Mouse (Mus musculus) megakaryocyte, embryonic 14.5 days (primary cell): ENCODE measurements at regions not wholly inside any gene's neighbourhood (a gene's known extent, or its start where the extent isn't known, plus 50 kb on each side); places are given as distances from the start of the nearest gene placed in this dataset.

Experiments used
- H3K27me3 ChIP-seq: replicated peaks from 2 replicates; pipeline ENCODE3; 2012; ENCODE audit warnings: inconsistent platforms
- H3K36me3 ChIP-seq: replicated peaks from 2 replicates; pipeline ENCODE3; 2012; ENCODE audit warnings: low read length, inconsistent platforms, mixed read lengths
- H3K4me1 ChIP-seq: 2 replicates; pipeline ENCODE4 v1.6.1; 2012; ENCODE audit warnings: inconsistent platforms
- H3K4me3 ChIP-seq: replicated peaks from 2 replicates; pipeline ENCODE3; 2012; ENCODE audit warnings: moderate library complexity, mild to moderate bottlenecking, inconsistent platforms
- H3K9me3 ChIP-seq: 2 replicates; pipeline ENCODE4 v1.6.1; 2012; ENCODE audit warnings: inconsistent platforms
- FLI1 ChIP-seq: IDR thresholded peaks from 2 replicates; pipeline ENCODE4 v1.6.1; 2012; ENCODE audit warnings: low read length, inconsistent platforms, mixed read lengths
- GATA1 ChIP-seq: IDR thresholded peaks from 3 replicates; pipeline ENCODE4 v1.6.1; 2012; ENCODE audit warnings: mixed read lengths, low read length, inconsistent platforms, borderline replicate concordance

GRCm38 (mm10) chr12:77179138-77179537 lies 58.8 kb upstream of the Fut8 start:
- no peaks in the 10 kb centered on the region for H3K27me3 ChIP-seq
- peaks cover 37% of the 10 kb centered on the region for H3K4me1 ChIP-seq
- H3K9me3 ChIP-seq: no peaks in the 10 kb centered on the region
- no peak overlapping the region for H3K4me3 ChIP-seq
- H3K36me3 ChIP-seq: no peaks in the 10 kb centered on the region
- TF ChIP-seq FLI1 (no peak), GATA1 (no peak)

- Histone ChIP-seq H3K4me3 (peak overlapping the region; percentile 74), H3K27me3 (no peaks in the 10 kb centered on the region), H3K36me3 (no peaks in the 10 kb centered on the region), H3K4me1 (peaks cover 40% of the 10 kb centered on the region), H3K9me3 (no peaks in the 10 kb centered on the region)
- no peak for TF ChIP-seq FLI1
Observed at GRCm38 (mm10) chr12:77177811-77178578, 59.9 kb upstream of the Fut8 start.

- Histone ChIP-seq H3K4me3 (no peak overlapping the region), H3K36me3 (no peaks in the 10 kb centered on the region), H3K4me1 (peaks cover 40% of the 10 kb centered on the region), H3K27me3 (no peaks in the 10 kb centered on the region), H3K9me3 (no peaks in the 10 kb centered on the region)
- no peak for TF ChIP-seq FLI1
- no peak for TF ChIP-seq GATA1
Observed at GRCm38 (mm10) chr12:77177303-77177702, 60.6 kb upstream of the Fut8 start.

- no peak for TF ChIP-seq FLI1
- no peak for TF ChIP-seq GATA1
- Histone ChIP-seq H3K27me3 (no peaks in the 10 kb centered on the region), H3K4me3 (no peak overlapping the region), H3K4me1 (peaks cover 29% of the 10 kb centered on the region), H3K36me3 (no peaks in the 10 kb centered on the region), H3K9me3 (no peaks in the 10 kb centered on the region)
Observed at GRCm38 (mm10) chr12:77174032-77174431, 63.9 kb upstream of the Fut8 start.

GRCm38 (mm10) chr12:77172540-77172939 lies 65.4 kb upstream of the Fut8 start:
- Histone ChIP-seq H3K4me1 (peaks cover 19% of the 10 kb centered on the region), H3K4me3 (no peak overlapping the region), H3K36me3 (no peaks in the 10 kb centered on the region), H3K9me3 (no peaks in the 10 kb centered on the region), H3K27me3 (no peaks in the 10 kb centered on the region)
- TF ChIP-seq GATA1 (no peak), FLI1 (no peak)

GRCm38 (mm10) chr12:77170257-77170656 lies 67.7 kb upstream of the Fut8 start:
- no peaks in the 10 kb centered on the region for H3K36me3 ChIP-seq
- no peak overlapping the region for H3K4me3 ChIP-seq
- no peaks in the 10 kb centered on the region for H3K9me3 ChIP-seq
- peaks cover 5% of the 10 kb centered on the region; the same call in 1 of the 2 replicates for H3K4me1 ChIP-seq
- H3K27me3 ChIP-seq: no peaks in the 10 kb centered on the region
- TF ChIP-seq GATA1: no peak
- TF ChIP-seq FLI1: no peak

GRCm38 (mm10) chr12:77168367-77168766 lies 69.6 kb upstream of the Fut8 start:
- TF ChIP-seq GATA1: no peak
- no peak for TF ChIP-seq FLI1
- Histone ChIP-seq H3K4me1 (no peaks in the 10 kb centered on the region), H3K36me3 (no peaks in the 10 kb centered on the region), H3K9me3 (no peaks in the 10 kb centered on the region), H3K27me3 (no peaks in the 10 kb centered on the region), H3K4me3 (no peak overlapping the region)

GRCm38 (mm10) chr12:77156698-77157097 lies 81.2 kb upstream of the Fut8 start:
- no peaks in the 10 kb centered on the region for H3K9me3 ChIP-seq
- peaks cover 7% of the 10 kb centered on the region for H3K36me3 ChIP-seq
- no peak overlapping the region for H3K4me3 ChIP-seq
- TF ChIP-seq GATA1 (no peak), FLI1 (no peak)
- H3K27me3 ChIP-seq: no peaks in the 10 kb centered on the region
- peaks cover 9% of the 10 kb centered on the region for H3K4me1 ChIP-seq

GRCm38 (mm10) chr12:77155626-77156025 lies 82.3 kb upstream of the Fut8 start:
- H3K27me3 ChIP-seq: no peaks in the 10 kb centered on the region
- no peak overlapping the region for H3K4me3 ChIP-seq
- no peaks in the 10 kb centered on the region for H3K9me3 ChIP-seq
- H3K36me3 ChIP-seq: peaks cover 7% of the 10 kb centered on the region
- H3K4me1 ChIP-seq: peaks cover 13% of the 10 kb centered on the region
- TF ChIP-seq FLI1: no peak
- no peak for TF ChIP-seq GATA1

- no peaks in the 10 kb centered on the region for H3K36me3 ChIP-seq
- peaks cover 23% of the 10 kb centered on the region for H3K4me1 ChIP-seq
- no peaks in the 10 kb centered on the region for H3K27me3 ChIP-seq
- TF ChIP-seq FLI1 (no peak), GATA1 (no peak)
- no peaks in the 10 kb centered on the region for H3K9me3 ChIP-seq
- H3K4me3 ChIP-seq: no peak overlapping the region
Observed at GRCm38 (mm10) chr12:77151471-77151870, 86.5 kb upstream of the Fut8 start.
